Mouse (Mus musculus): ENCODE data around the gene Eif4e2.

GRCm38 (mm10) chr1:87200811-87201210 is 12.9 kb upstream of the Eif4e2 start:
- TF ChIP-seq CTCF (IDR thresholded peaks at IDR 0.05; ENCODE audit: low read depth, low read length) (no peak), POLR2A (IDR thresholded peaks at IDR 0.05; ENCODE audit: extremely low read depth, insufficient read depth, low read length) (no peak)
